Mouse (Mus musculus) intestine, embryonic 14.5 days (tissue): ENCODE results near the gene Luc7l3. TPM values are rescaled to one million over a fixed set of nuclear protein-coding genes. Genes with fewer than 3 reads are reported as not detected.

Experiments used
- ATAC-seq: fragments of 200-750 bp; cut with Nextera tagmentation; replicated peaks from 2 replicates; pipeline ENCODE4 v1.8.0; 2017; ENCODE audit warnings: low read depth, moderate number of reproducible peaks, moderate TSS enrichment, moderate library complexity; ENCODE audit not compliant: low FRiP score, low TSS enrichment
- DNase-seq: peaks from one replicate; pipeline ENCODE4 v3.0.0-alpha.2; 2018; ENCODE audit warnings: low spot score
- H3K27ac ChIP-seq: fragments of 300-500 bp; sonication (generic); 2 replicates; pipeline ENCODE4 v1.5.1; 2014; ENCODE audit warnings: low read depth, mild to moderate bottlenecking, control low read depth
- H3K27me3 ChIP-seq: fragments of 300-500 bp; sonication (generic); replicated peaks from 2 replicates; pipeline ENCODE4 v1.6.1; 2014; ENCODE audit warnings: low read length, control low read depth; ENCODE audit not compliant: control insufficient read depth, insufficient read depth
- H3K36me3 ChIP-seq: fragments of 300-500 bp; sonication (generic); 2 replicates; pipeline ENCODE4 v1.6.1; 2014; ENCODE audit warnings: low read length, control low read depth; ENCODE audit not compliant: control insufficient read depth, insufficient read depth
- H3K4me1 ChIP-seq: fragments of 300-500 bp; sonication (generic); replicated peaks from 2 replicates; pipeline ENCODE4 v1.6.1; 2014; ENCODE audit warnings: low read length, control low read depth, mixed read lengths; ENCODE audit not compliant: control insufficient read depth, insufficient read depth
- H3K4me2 ChIP-seq: fragments of 300-500 bp; sonication (generic); 2 replicates; pipeline ENCODE4 v1.6.1; 2014; ENCODE audit warnings: low read length
- H3K4me3 ChIP-seq: fragments of 300-500 bp; sonication (generic); 2 replicates; pipeline ENCODE4 v1.5.1; 2014; ENCODE audit warnings: low read depth, low read length, control low read depth, mixed read lengths
- H3K9ac ChIP-seq: fragments of 300-500 bp; sonication (generic); 2 replicates; pipeline ENCODE4 v1.6.1; 2014; ENCODE audit warnings: mild to moderate bottlenecking, low read length
- H3K9me3 ChIP-seq: fragments of 300-500 bp; sonication (generic); 2 replicates; pipeline ENCODE4 v1.6.1; 2016; ENCODE audit warnings: low read length, control low read depth; ENCODE audit not compliant: control insufficient read depth
- WGBS: fragments of 180-500 bp; shearing (Covaris S2); extraction: QIAGEN DNeasy Blood & Tissue Kit; methylation state at CpG from one replicate; pipeline ENCODE4 v1.1.7; 2014; 5-methylcytosine and 5-hydroxymethylcytosine counted together
- polyA plus RNA-seq: library from polyadenylated mRNA; unstranded; fragments of >200 nt; fragmentation: Nextera tagmentation; extraction: Ambion mirVana; gene quantifications from 2 replicates; pipeline ENCODE4 v1.2.1, GENCODE M21; 2014

The Luc7l3 gene
- polyA plus RNA-seq, 1 experiment from 2014 or later, result 89.6 TPM

GRCm38 (mm10) chr11:94245955-94246788 is 75.6 kb downstream of the Luc7l3 start, which contains the start of gene Wfikkn2:
Wfikkn2 (minus strand) TSS chr11:94246005.
- no peaks in the 10 kb centered on the region for H3K27me3 ChIP-seq
- WGBS, result 51% methylated on average over 17 of the region's 17 CpGs
- H3K4me1 ChIP-seq, result peaks cover 28% of the 10 kb centered on the region
- peak within 1 kb of the TSS; percentile 71 for H3K27ac ChIP-seq
- ATAC-seq (peak; percentile 77), DNase-seq (peak; percentile 65)
- 0 out of 2 replicates have a peak within 1 kb of the TSS, but pooled peaks have one; percentile 18 for H3K4me2 ChIP-seq
- H3K4me3 ChIP-seq, result no peak within 1 kb of the TSS
- no peaks in the 10 kb centered on the region for H3K36me3 ChIP-seq
- H3K9ac ChIP-seq, result no peak within 1 kb of the TSS
- no peaks in the 10 kb centered on the region for H3K9me3 ChIP-seq

GRCm38 (mm10) chr11:94244385-94244784 is 77.4 kb downstream of the Luc7l3 start:
- Histone ChIP-seq H3K9me3 (no peaks in the 10 kb centered on the region), H3K4me1 (peaks cover 28% of the 10 kb centered on the region), H3K4me2 (no peak overlapping the region), H3K4me3 (no peak overlapping the region), H3K9ac (no peak overlapping the region), H3K36me3 (no peaks in the 10 kb centered on the region), H3K27ac (no peak overlapping the region), H3K27me3 (no peaks in the 10 kb centered on the region)
- 80% methylated on average over 9 of the region's 9 CpGs for WGBS
- no peak for DNase-seq
- no peak for ATAC-seq

DNA sequence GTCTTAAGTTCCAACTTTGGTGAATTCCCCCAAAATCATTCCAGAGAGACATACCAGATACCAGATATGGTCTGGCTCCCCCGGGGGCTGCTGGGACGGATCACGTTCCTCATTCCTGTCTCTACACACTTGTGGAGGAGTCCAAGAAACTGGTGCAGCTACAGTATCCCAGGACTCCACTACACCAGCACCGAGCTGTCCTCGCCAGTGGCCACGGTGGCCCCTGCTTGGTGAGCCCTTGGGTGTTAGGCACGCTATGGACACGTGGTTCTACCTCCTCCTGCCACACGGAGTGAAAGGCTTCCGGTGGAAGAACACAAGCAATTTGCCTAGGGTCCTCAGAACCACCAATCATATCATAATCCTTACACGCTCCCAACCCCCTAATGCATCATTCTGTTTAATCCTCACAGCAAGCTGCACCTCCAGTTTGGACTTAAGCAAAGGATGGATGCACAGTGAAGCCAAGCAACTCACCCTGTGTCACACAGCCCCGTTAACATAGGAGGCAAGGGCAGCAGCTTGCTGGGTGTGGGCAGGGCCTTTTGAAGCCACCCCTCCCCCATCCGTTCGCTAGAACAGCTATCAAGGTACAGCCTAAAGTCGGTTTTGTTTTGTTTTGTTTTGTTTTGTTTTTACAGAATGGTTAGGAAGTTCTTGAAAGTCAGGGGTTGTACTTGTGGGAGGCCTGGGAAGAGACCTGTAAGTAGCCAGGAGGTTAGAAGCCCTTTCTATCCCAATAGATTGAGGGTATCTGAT is 78.2 kb downstream of the Luc7l3 start:
- H3K36me3 ChIP-seq, result no peaks in the 10 kb centered on the region
- 40% methylated on average over 15 of the region's 15 CpGs for whole genome bisulfite sequencing
- no peaks in the 10 kb centered on the region for H3K9me3 ChIP-seq
- H3K4me1 ChIP-seq, result peaks cover 28% of the 10 kb centered on the region
- no peaks in the 10 kb centered on the region for H3K27me3 ChIP-seq
- H3K9ac ChIP-seq, result 0 out of 2 replicates have a peak overlapping the region, but pooled peaks have one; percentile 10
- ATAC-seq, result no peak
- peak overlapping the region; percentile 0; the same call in 1 of the 2 replicates for H3K27ac ChIP-seq
- peak overlapping the region; percentile 10; the same call in 1 of the 2 replicates for H3K4me3 ChIP-seq
- peak overlapping the region; percentile 47 for H3K4me2 ChIP-seq
- DNase-seq, result no peak

DNA sequence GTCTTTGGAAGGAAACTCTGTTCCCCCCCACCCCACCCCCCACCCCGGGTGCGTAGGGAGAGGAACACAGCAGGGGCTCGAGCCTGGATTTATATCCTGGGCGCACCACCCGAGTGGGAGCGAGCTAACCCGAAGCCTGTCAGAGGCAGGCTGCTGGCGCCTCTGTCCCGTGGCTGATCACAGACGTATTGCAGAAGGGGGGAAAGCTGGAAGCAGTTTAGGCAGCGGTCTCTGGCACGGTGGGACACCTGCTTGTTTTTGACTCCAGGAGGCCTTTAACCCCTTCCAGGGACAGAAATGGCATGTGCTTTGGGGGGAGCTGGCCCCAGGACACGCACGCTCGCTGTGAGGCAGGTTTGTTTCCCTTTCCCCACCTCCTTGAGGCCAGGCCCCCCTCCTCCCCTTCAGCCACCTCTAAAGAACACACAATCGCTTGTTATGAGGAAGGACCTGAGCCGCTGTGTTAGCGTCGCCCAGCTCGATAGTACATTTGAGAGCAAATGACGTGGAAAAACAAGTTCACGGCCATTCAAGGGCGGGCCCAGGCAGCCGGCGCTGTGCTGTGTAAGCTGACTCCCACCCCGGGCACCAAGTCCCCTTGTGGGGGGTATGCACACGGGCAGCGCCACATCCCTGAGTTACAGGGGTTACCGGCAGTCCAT is 78.9 kb downstream of the Luc7l3 start:
- WGBS, result 5% methylated on average over 29 of the region's 29 CpGs
- Histone ChIP-seq H3K9me3 (no peaks in the 10 kb centered on the region), H3K9ac (peak overlapping the region; percentile 32), H3K4me1 (peaks cover 28% of the 10 kb centered on the region), H3K27ac (peak overlapping the region; percentile 0; the same call in 1 of the 2 replicates), H3K36me3 (no peaks in the 10 kb centered on the region), H3K4me3 (peak overlapping the region; percentile 10; the same call in 1 of the 2 replicates), H3K27me3 (no peaks in the 10 kb centered on the region), H3K4me2 (peak overlapping the region; percentile 47)
- DNase-seq, result peak; percentile 74
- peak; percentile 44 for ATAC-seq

- H3K9ac ChIP-seq, result no peak overlapping the region
- H3K27me3 ChIP-seq, result no peaks in the 10 kb centered on the region
- H3K4me3 ChIP-seq, result no peak overlapping the region
- H3K27ac ChIP-seq, result no peak overlapping the region
- WGBS, result 44% methylated on average over 9 of the region's 9 CpGs
- H3K4me1 ChIP-seq, result peaks cover 19% of the 10 kb centered on the region
- H3K9me3 ChIP-seq, result no peaks in the 10 kb centered on the region
- ATAC-seq (no peak), DNase-seq (no peak)
- H3K36me3 ChIP-seq, result no peaks in the 10 kb centered on the region
- no peak overlapping the region for H3K4me2 ChIP-seq
Observed at GRCm38 (mm10) chr11:94239706-94240105, 82.1 kb downstream of the Luc7l3 start.

GRCm38 (mm10) chr11:94238786-94239185 is 83.0 kb downstream of the Luc7l3 start:
- ATAC-seq (no peak), DNase-seq (no peak)
- 91% methylated on average over 8 of the region's 8 CpGs for WGBS
- H3K27ac ChIP-seq, result no peak overlapping the region
- no peak overlapping the region for H3K4me3 ChIP-seq
- no peaks in the 10 kb centered on the region for H3K27me3 ChIP-seq
- peaks cover 18% of the 10 kb centered on the region for H3K4me1 ChIP-seq
- no peaks in the 10 kb centered on the region for H3K9me3 ChIP-seq
- H3K4me2 ChIP-seq, result no peak overlapping the region
- H3K36me3 ChIP-seq, result no peaks in the 10 kb centered on the region
- no peak overlapping the region for H3K9ac ChIP-seq

Other genes starting within 250 kb of the Luc7l3 start
- 16.7 and 24.1 TPM in 2 replicates for gene Tob1, start 110.5 kb downstream of the Luc7l3 start, polyA plus RNA-seq
- gene Wfikkn2, start 76.0 kb downstream of the Luc7l3 start, polyA plus RNA-seq, result 1.3 and 1.7 TPM in 2 replicates
- 1.1 and 1.6 TPM in 2 replicates for gene Gm21885, start 40.1 kb downstream of the Luc7l3 start, polyA plus RNA-seq
- 19.9 and 20.4 TPM in 2 replicates for gene Ankrd40, start 6.0 kb upstream of the Luc7l3 start, polyA plus RNA-seq
- gene Abcc3, start 71.0 kb upstream of the Luc7l3 start, polyA plus RNA-seq, result 1.5 and 2.1 TPM in 2 replicates
- gene Cacna1g, start 152.2 kb upstream of the Luc7l3 start, polyA plus RNA-seq, result 11.1 and 11.5 TPM in 2 replicates
- 0.08 and 0.24 TPM in 2 replicates for gene Spata20, start 164.2 kb upstream of the Luc7l3 start, polyA plus RNA-seq
- gene Epn3, start 178.0 kb upstream of the Luc7l3 start, polyA plus RNA-seq, result 1.8 TPM in 2 replicates
- 1.8 and 2.5 TPM in 2 replicates for gene Mycbpap, start 199.8 kb upstream of the Luc7l3 start, polyA plus RNA-seq
- gene Rsad1, start 227.3 kb upstream of the Luc7l3 start, polyA plus RNA-seq, result 2.9 and 3.8 TPM in 2 replicates
- gene Chad, start 243.1 kb upstream of the Luc7l3 start, polyA plus RNA-seq, result 0.77 and 1.2 TPM in 2 replicates